Mouse (Mus musculus) embryonic facial prominence, embryonic 11.5 days (tissue): ENCODE measurements around the gene Tead1. TPM values are rescaled to one million over a fixed set of nuclear protein-coding genes. Genes with fewer than 3 reads are reported as not detected.

Experiments used
- ATAC-seq: fragments of 200-750 bp; cut with Nextera tagmentation; replicated peaks from 2 replicates; pipeline ENCODE4 v1.8.0; 2017; ENCODE audit warnings: low read depth; ENCODE audit not compliant: insufficient number of reproducible peaks, low FRiP score, low TSS enrichment
- DNase-seq: peaks from one replicate; pipeline ENCODE4 v3.0.0-alpha.2; 2015; ENCODE audit warnings: low spot score
- H3K27ac ChIP-seq: fragments of 300-500 bp; sonication (generic); replicated peaks from 2 replicates; pipeline ENCODE4 v1.5.1; 2014; ENCODE audit warnings: mild to moderate bottlenecking, low read depth, low read length, control low read depth
- H3K27me3 ChIP-seq: fragments of 300-500 bp; sonication (generic); 2 replicates; pipeline ENCODE4 v1.6.1; 2014; ENCODE audit warnings: mild to moderate bottlenecking, low read length, moderate library complexity, mixed read lengths; ENCODE audit not compliant: control insufficient read depth, insufficient read depth
- H3K36me3 ChIP-seq: fragments of 300-500 bp; sonication (generic); replicated peaks from 2 replicates; pipeline ENCODE4 v1.6.1; 2014; ENCODE audit warnings: low read depth, mild to moderate bottlenecking, low read length, moderate library complexity, mixed read lengths; ENCODE audit not compliant: control insufficient read depth, insufficient read depth
- H3K4me1 ChIP-seq: fragments of 300-500 bp; sonication (generic); 2 replicates; pipeline ENCODE4 v1.6.1; 2014; ENCODE audit warnings: low read length, mixed read lengths; ENCODE audit not compliant: control insufficient read depth, insufficient read depth
- H3K4me2 ChIP-seq: fragments of 300-500 bp; sonication (generic); 2 replicates; pipeline ENCODE4 v1.6.1; 2014; ENCODE audit warnings: low read depth, mild to moderate bottlenecking, control low read depth, low read length, moderate library complexity
- H3K4me3 ChIP-seq: fragments of 300-500 bp; sonication (generic); 2 replicates; pipeline ENCODE4 v1.5.1; 2014; ENCODE audit warnings: low read depth, low read length, control low read depth
- H3K9ac ChIP-seq: fragments of 300-500 bp; sonication (generic); replicated peaks from 2 replicates; pipeline ENCODE4 v1.6.1; 2014; ENCODE audit warnings: mild to moderate bottlenecking, control low read depth, low read length
- H3K9me3 ChIP-seq: fragments of 300-500 bp; sonication (generic); replicated peaks from 2 replicates; pipeline ENCODE4 v1.6.1; 2016; ENCODE audit warnings: mild to moderate bottlenecking, low read length, inconsistent platforms, mixed read lengths; ENCODE audit not compliant: control insufficient read depth
- WGBS: fragments of 180-500 bp; shearing (Covaris S2); extraction: QIAGEN DNeasy Blood & Tissue Kit; methylation state at CpG from one replicate; pipeline ENCODE4 v1.1.7; 2014; 5-methylcytosine and 5-hydroxymethylcytosine counted together
- polyA plus RNA-seq: library from polyadenylated mRNA; unstranded; fragments of >200 nt; fragmentation: Nextera tagmentation; extraction: Ambion mirVana; gene quantifications from 2 replicates; pipeline ENCODE4 v1.2.1, GENCODE M21; 2014

Gene Tead1
- polyA plus RNA-seq, 1 experiment from 2014 or later, result 16.7 TPM

GRCm38 (mm10) chr7:112759359-112759975 lies 80.3 kb downstream of the Tead1 start:
- Histone ChIP-seq H3K36me3 (no peaks in the 10 kb centered on the region; the same call in 1 of the 2 replicates), H3K27ac (no peak overlapping the region), H3K9ac (no peak overlapping the region), H3K9me3 (no peaks in the 10 kb centered on the region), H3K27me3 (no peaks in the 10 kb centered on the region), H3K4me1 (no peaks in the 10 kb centered on the region; the same call in 1 of the 2 replicates), H3K4me3 (no peak overlapping the region), H3K4me2 (no peak overlapping the region)
- DNase-seq, result no peak
- WGBS, result 91% methylated on average over 23 of the region's 23 CpGs
- no peak for ATAC-seq

GRCm38 (mm10) chr7:112760293-112760692 lies 81.2 kb downstream of the Tead1 start:
- WGBS, result 74% methylated on average over 3 of the region's 3 CpGs
- H3K9me3 ChIP-seq, result no peaks in the 10 kb centered on the region
- no peaks in the 10 kb centered on the region for H3K27me3 ChIP-seq
- no peak for DNase-seq
- H3K4me1 ChIP-seq, result no peaks in the 10 kb centered on the region; the same call in 1 of the 2 replicates
- H3K4me3 ChIP-seq, result no peak overlapping the region
- no peak overlapping the region for H3K27ac ChIP-seq
- ATAC-seq, result no peak
- no peak overlapping the region for H3K9ac ChIP-seq
- no peaks in the 10 kb centered on the region; the same call in 1 of the 2 replicates for H3K36me3 ChIP-seq
- H3K4me2 ChIP-seq, result no peak overlapping the region

- WGBS, result 60% methylated on average over 8 of the region's 8 CpGs
- H3K36me3 ChIP-seq, result no peaks in the 10 kb centered on the region; the same call in 1 of the 2 replicates
- H3K9me3 ChIP-seq, result no peaks in the 10 kb centered on the region
- H3K4me1 ChIP-seq, result no peaks in the 10 kb centered on the region; the same call in 1 of the 2 replicates
- DNase-seq, result peak; percentile 30
- no peaks in the 10 kb centered on the region for H3K27me3 ChIP-seq
- peak; percentile 67; the same call in 1 of the 2 replicates for ATAC-seq
- H3K27ac ChIP-seq, result no peak overlapping the region
- H3K4me3 ChIP-seq, result no peak overlapping the region
- no peak overlapping the region for H3K4me2 ChIP-seq
- H3K9ac ChIP-seq, result no peak overlapping the region
Measured at GRCm38 (mm10) chr7:112760782-112761181, 81.7 kb downstream of the Tead1 start.

GRCm38 (mm10) chr7:112762870-112763269 lies 83.8 kb downstream of the Tead1 start:
- Histone ChIP-seq H3K9me3 (no peaks in the 10 kb centered on the region), H3K4me3 (no peak overlapping the region), H3K9ac (no peak overlapping the region), H3K36me3 (no peaks in the 10 kb centered on the region; the same call in 1 of the 2 replicates), H3K27ac (no peak overlapping the region), H3K4me2 (no peak overlapping the region), H3K4me1 (no peaks in the 10 kb centered on the region; the same call in 1 of the 2 replicates), H3K27me3 (no peaks in the 10 kb centered on the region)
- ATAC-seq (no peak), DNase-seq (no peak)
- 74% methylated on average over 2 of the region's 2 CpGs for WGBS

GRCm38 (mm10) chr7:112763513-112763912 lies 84.4 kb downstream of the Tead1 start:
- ATAC-seq (no peak), DNase-seq (no peak)
- H3K9ac ChIP-seq, result no peak overlapping the region
- H3K27me3 ChIP-seq, result no peaks in the 10 kb centered on the region
- H3K36me3 ChIP-seq, result no peaks in the 10 kb centered on the region; the same call in 1 of the 2 replicates
- WGBS, result 69% methylated on average over 3 of the region's 3 CpGs
- H3K4me1 ChIP-seq, result no peaks in the 10 kb centered on the region; the same call in 1 of the 2 replicates
- H3K9me3 ChIP-seq, result no peaks in the 10 kb centered on the region
- no peak overlapping the region for H3K27ac ChIP-seq
- no peak overlapping the region for H3K4me3 ChIP-seq
- H3K4me2 ChIP-seq, result no peak overlapping the region

- Histone ChIP-seq H3K4me3 (no peak overlapping the region), H3K4me1 (no peaks in the 10 kb centered on the region; the same call in 1 of the 2 replicates), H3K27ac (no peak overlapping the region), H3K27me3 (no peaks in the 10 kb centered on the region), H3K4me2 (no peak overlapping the region), H3K9ac (no peak overlapping the region), H3K36me3 (no peaks in the 10 kb centered on the region; the same call in 1 of the 2 replicates), H3K9me3 (no peaks in the 10 kb centered on the region)
- ATAC-seq (no peak), DNase-seq (no peak)
- 82% methylated on average over 4 of the region's 4 CpGs for WGBS
Measured at GRCm38 (mm10) chr7:112764921-112765320, 85.8 kb downstream of the Tead1 start.

GRCm38 (mm10) chr7:112769866-112770265 lies 90.7 kb downstream of the Tead1 start:
- Histone ChIP-seq H3K9ac (no peak overlapping the region), H3K27ac (no peak overlapping the region), H3K9me3 (no peaks in the 10 kb centered on the region), H3K36me3 (no peaks in the 10 kb centered on the region), H3K4me3 (no peak overlapping the region), H3K4me2 (no peak overlapping the region), H3K27me3 (no peaks in the 10 kb centered on the region), H3K4me1 (no peaks in the 10 kb centered on the region)
- WGBS, result 51% methylated on average over 2 of the region's 2 CpGs
- DNase-seq (peak; percentile 62), ATAC-seq (no peak)

GRCm38 (mm10) chr7:112771461-112771860 lies 92.3 kb downstream of the Tead1 start:
- ATAC-seq (no peak), DNase-seq (no peak)
- no peak overlapping the region for H3K27ac ChIP-seq
- no peaks in the 10 kb centered on the region for H3K36me3 ChIP-seq
- no peak overlapping the region for H3K4me3 ChIP-seq
- H3K9me3 ChIP-seq, result no peaks in the 10 kb centered on the region
- H3K4me1 ChIP-seq, result peaks cover 5% of the 10 kb centered on the region
- H3K4me2 ChIP-seq, result no peak overlapping the region
- no peaks in the 10 kb centered on the region for H3K27me3 ChIP-seq
- WGBS, result 85% methylated on average over 6 of the region's 6 CpGs
- H3K9ac ChIP-seq, result no peak overlapping the region
